Mouse (Mus musculus) hindbrain, embryonic 13.5 days (tissue): ENCODE measurements around the gene Fignl1. TPM values are rescaled to one million over a fixed set of nuclear protein-coding genes. Genes with fewer than 3 reads are reported as not detected.

Experiments used
- ATAC-seq: fragments of 200-750 bp; cut with Nextera tagmentation; 2 replicates; pipeline ENCODE4 v1.8.0; 2017; ENCODE audit warnings: moderate TSS enrichment; ENCODE audit not compliant: low FRiP score
- H3K27ac ChIP-seq: fragments of 300-500 bp; sonication (generic); 2 replicates; pipeline ENCODE4 v1.5.1; 2015; ENCODE audit warnings: inconsistent platforms, mild to moderate bottlenecking, moderate library complexity
- H3K27me3 ChIP-seq: fragments of 300-500 bp; sonication (generic); 2 replicates; pipeline ENCODE4 v1.6.1; 2015; ENCODE audit warnings: mild to moderate bottlenecking, inconsistent platforms
- H3K36me3 ChIP-seq: fragments of 300-500 bp; sonication (generic); 2 replicates; pipeline ENCODE4 v1.6.1; 2015; ENCODE audit warnings: mild to moderate bottlenecking, inconsistent platforms
- H3K4me1 ChIP-seq: fragments of 300-500 bp; sonication (generic); replicated peaks from 2 replicates; pipeline ENCODE4 v1.6.1; 2015; ENCODE audit warnings: inconsistent platforms
- H3K4me2 ChIP-seq: fragments of 300-500 bp; sonication (generic); 2 replicates; pipeline ENCODE4 v1.6.1; 2015; ENCODE audit warnings: inconsistent platforms, mild to moderate bottlenecking, moderate library complexity
- H3K4me3 ChIP-seq: fragments of 300-500 bp; sonication (generic); 2 replicates; pipeline ENCODE4 v1.5.1; 2015; ENCODE audit warnings: mild to moderate bottlenecking, inconsistent platforms
- H3K9ac ChIP-seq: fragments of 300-500 bp; sonication (generic); 2 replicates; pipeline ENCODE4 v1.6.1; 2015; ENCODE audit warnings: mild to moderate bottlenecking, inconsistent platforms
- H3K9me3 ChIP-seq: fragments of 300-500 bp; sonication (generic); 2 replicates; pipeline ENCODE4 v1.6.1; 2016; ENCODE audit warnings: inconsistent platforms
- WGBS: fragments of 180-500 bp; shearing (Covaris S2); methylation state at CpG from one replicate; pipeline ENCODE4 v1.1.7; 2015; 5-methylcytosine and 5-hydroxymethylcytosine counted together
- polyA plus RNA-seq: library from polyadenylated mRNA; unstranded; fragments of >200 nt; fragmentation: Nextera tagmentation; extraction: Ambion mirVana; gene quantifications from 2 replicates; pipeline ENCODE4 v1.2.1, GENCODE M21; 2015

The Fignl1 gene
- polyA plus RNA-seq, 1 experiment from 2014 or later = 15.5 TPM

- no peak overlapping the region for H3K9ac ChIP-seq
- H3K9me3 ChIP-seq = no peaks in the 10 kb centered on the region
- WGBS = 96% methylated on average over 3 of the region's 3 CpGs
- no peak overlapping the region for H3K27ac ChIP-seq
- H3K36me3 ChIP-seq = no peaks in the 10 kb centered on the region
- H3K4me3 ChIP-seq = no peak overlapping the region
- ATAC-seq = no peak
- H3K27me3 ChIP-seq = no peaks in the 10 kb centered on the region
- no peaks in the 10 kb centered on the region for H3K4me1 ChIP-seq
- no peak overlapping the region for H3K4me2 ChIP-seq
These were observed 38.1 kb downstream of the Fignl1 start for GRCm38 (mm10) chr11:11770691-11771090.

DNA sequence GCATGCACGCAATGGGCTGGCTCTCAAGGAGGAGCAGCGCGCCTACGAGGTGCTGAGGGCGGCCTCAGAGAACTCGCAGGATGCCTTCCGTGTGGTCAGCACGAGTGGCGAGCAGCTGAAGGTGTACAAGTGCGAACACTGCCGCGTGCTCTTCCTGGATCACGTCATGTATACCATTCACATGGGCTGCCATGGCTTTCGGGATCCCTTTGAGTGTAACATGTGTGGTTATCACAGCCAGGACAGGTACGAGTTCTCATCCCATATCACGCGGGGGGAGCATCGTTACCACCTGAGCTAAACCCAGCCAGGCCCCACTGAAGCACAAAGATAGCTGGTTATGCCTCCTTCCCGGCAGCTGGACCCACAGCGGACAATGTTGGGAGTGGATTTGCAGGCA is 39.5 kb downstream of the Fignl1 start:
- H3K36me3 ChIP-seq = no peaks in the 10 kb centered on the region

DNA sequence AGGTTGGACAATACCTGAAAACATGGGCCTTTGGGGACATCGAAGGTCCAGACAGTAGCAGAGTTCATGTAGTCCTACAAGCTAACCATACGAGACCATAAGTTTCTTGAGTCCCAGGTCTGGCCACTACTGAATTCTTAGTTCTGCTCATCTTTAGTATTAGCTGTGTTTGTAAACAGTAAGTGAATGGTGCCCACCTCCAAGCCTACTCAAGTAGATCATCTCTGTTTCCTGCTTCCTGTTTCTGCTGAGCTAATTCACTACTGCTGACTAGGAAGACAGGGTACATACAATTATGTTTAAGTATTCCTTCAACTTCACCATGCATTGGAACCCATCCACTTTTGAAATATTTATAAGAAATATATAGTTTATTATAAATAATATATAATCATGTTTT is 40.7 kb downstream of the Fignl1 start:
- Histone ChIP-seq H3K4me1 (no peaks in the 10 kb centered on the region), H3K9ac (no peak overlapping the region), H3K4me3 (no peak overlapping the region), H3K9me3 (no peaks in the 10 kb centered on the region), H3K27ac (no peak overlapping the region), H3K27me3 (no peaks in the 10 kb centered on the region), H3K36me3 (no peaks in the 10 kb centered on the region), H3K4me2 (no peak overlapping the region)
- no peak for ATAC-seq
- WGBS = 91% methylated on average over 2 of the region's 2 CpGs

More for the DNA sequence above, 39.5 kb downstream of the Fignl1 start:
- no peak overlapping the region for H3K27ac ChIP-seq
- H3K4me3 ChIP-seq = no peak overlapping the region
- H3K9ac ChIP-seq = no peak overlapping the region
- H3K27me3 ChIP-seq = no peaks in the 10 kb centered on the region
- no peaks in the 10 kb centered on the region for H3K4me1 ChIP-seq
- H3K4me2 ChIP-seq = no peak overlapping the region
- no peak for ATAC-seq
- H3K9me3 ChIP-seq = no peaks in the 10 kb centered on the region
- 95% methylated on average over 20 of the region's 20 CpGs for WGBS

DNA sequence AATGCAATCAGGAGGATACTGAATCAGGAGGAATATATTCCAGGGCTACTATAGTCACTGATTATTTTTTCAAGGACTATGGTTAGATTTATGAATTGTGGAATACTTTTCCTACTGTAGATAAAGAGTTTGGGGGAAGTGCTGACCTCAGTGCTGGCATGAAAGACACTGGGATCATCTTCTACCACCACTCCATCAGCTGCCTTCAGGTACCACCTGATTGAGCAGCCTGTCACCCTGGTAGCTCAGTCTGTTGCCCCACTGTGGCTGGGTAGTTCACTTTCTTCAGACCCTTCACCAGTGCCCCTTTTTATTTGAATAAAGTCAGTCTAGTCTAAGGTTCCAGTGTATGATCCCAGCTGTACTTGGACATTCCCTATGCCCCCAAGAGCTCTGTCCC is 42.0 kb downstream of the Fignl1 start:
- no peaks in the 10 kb centered on the region for H3K36me3 ChIP-seq
- no peak for ATAC-seq
- no peak overlapping the region for H3K27ac ChIP-seq
- no peaks in the 10 kb centered on the region for H3K4me1 ChIP-seq
- no peak overlapping the region for H3K4me2 ChIP-seq
- no peaks in the 10 kb centered on the region for H3K27me3 ChIP-seq
- H3K9me3 ChIP-seq = no peaks in the 10 kb centered on the region
- H3K9ac ChIP-seq = no peak overlapping the region
- H3K4me3 ChIP-seq = no peak overlapping the region

DNA sequence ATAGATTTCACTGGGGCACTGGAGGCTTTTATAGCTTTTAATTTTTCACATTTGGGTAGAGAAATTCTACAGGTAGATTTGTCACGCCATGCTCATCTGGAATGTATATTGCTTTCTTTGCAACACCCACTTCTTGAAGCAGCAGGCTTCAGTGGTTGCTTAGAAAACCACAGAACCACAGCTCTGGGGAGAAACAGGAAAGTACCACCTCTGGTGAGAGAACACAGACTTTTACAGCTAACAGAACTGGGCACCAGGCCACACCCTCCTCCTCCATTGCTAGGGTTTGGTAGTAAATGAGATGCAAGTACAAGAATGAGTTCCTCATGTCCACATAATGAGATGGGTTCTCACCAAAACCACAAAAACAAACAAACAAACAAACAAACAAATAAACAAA is 42.7 kb downstream of the Fignl1 start:
- no peak for ATAC-seq
- H3K27ac ChIP-seq = no peak overlapping the region
- no peaks in the 10 kb centered on the region for H3K27me3 ChIP-seq
- H3K9ac ChIP-seq = no peak overlapping the region
- WGBS = 100% methylated on average over 1 of the region's 1 CpGs
- no peaks in the 10 kb centered on the region for H3K36me3 ChIP-seq
- H3K4me2 ChIP-seq = no peak overlapping the region
- no peaks in the 10 kb centered on the region for H3K9me3 ChIP-seq
- H3K4me3 ChIP-seq = no peak overlapping the region
- no peaks in the 10 kb centered on the region for H3K4me1 ChIP-seq

- H3K27me3 ChIP-seq = no peaks in the 10 kb centered on the region
- H3K36me3 ChIP-seq = no peaks in the 10 kb centered on the region
- H3K4me2 ChIP-seq = no peak overlapping the region
- no peaks in the 10 kb centered on the region for H3K9me3 ChIP-seq
- no peak for ATAC-seq
- H3K4me3 ChIP-seq = no peak overlapping the region
- H3K4me1 ChIP-seq = no peaks in the 10 kb centered on the region
- H3K9ac ChIP-seq = no peak overlapping the region
- WGBS = 84% methylated on average over 1 of the region's 1 CpGs
- H3K27ac ChIP-seq = no peak overlapping the region
These were observed 43.3 kb downstream of the Fignl1 start for GRCm38 (mm10) chr11:11765414-11765813.

DNA sequence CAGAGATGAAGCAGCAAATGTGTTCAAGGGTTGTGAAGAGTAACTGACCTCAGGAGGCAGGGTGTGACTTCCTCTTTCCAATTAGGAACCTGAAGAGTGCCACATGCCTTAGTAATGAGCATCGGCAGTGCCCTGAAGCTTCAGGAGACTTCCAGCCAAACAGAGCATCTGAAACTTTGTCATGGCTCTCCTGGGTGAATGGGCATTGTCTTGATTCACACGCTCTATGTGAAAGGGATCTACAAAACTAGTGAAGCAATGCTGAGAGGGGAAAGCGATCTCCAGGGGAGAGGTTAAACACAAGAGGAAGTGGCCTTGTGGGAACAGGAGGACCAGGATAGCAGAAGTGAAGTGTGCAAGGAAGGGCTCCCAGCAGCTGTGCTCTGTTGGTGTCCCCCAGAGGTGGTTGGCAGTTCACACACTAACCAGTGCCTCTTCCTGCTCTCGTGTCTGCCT is 45.5 kb downstream of the Fignl1 start:
- Histone ChIP-seq H3K9me3 (no peaks in the 10 kb centered on the region), H3K27me3 (no peaks in the 10 kb centered on the region), H3K4me3 (no peak overlapping the region), H3K4me1 (no peaks in the 10 kb centered on the region), H3K4me2 (no peak overlapping the region), H3K27ac (no peak overlapping the region), H3K9ac (no peak overlapping the region), H3K36me3 (no peaks in the 10 kb centered on the region)
- 72% methylated on average over 4 of the region's 4 CpGs for WGBS
- ATAC-seq = no peak

DNA sequence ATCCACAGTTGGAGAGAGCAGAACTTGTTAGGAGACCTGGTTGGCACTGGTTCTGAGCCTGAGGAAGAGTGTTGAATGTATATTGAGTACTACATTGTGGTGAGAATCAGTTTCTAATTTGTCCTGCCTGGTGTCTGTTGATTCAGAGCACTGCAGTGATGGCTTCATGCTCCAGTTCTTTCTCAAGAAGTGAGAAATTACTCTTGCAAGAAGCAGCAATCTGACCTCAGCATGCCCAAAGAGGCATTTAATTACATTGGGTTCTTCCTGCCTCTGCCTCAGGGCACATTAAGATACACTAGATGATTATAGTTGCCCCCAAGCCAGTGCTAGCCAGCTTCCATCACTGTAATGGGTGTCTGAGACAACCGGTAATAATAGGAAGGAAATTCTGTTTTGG is 49.9 kb downstream of the Fignl1 start:
- ATAC-seq = no peak
- H3K4me3 ChIP-seq = no peak overlapping the region
- no peak overlapping the region for H3K9ac ChIP-seq
- no peak overlapping the region for H3K27ac ChIP-seq
- H3K4me2 ChIP-seq = no peak overlapping the region
- H3K9me3 ChIP-seq = no peaks in the 10 kb centered on the region
- H3K36me3 ChIP-seq = no peaks in the 10 kb centered on the region
- 100% methylated on average over 1 of the region's 1 CpGs for WGBS
- H3K4me1 ChIP-seq = no peaks in the 10 kb centered on the region
- no peaks in the 10 kb centered on the region for H3K27me3 ChIP-seq

DNA sequence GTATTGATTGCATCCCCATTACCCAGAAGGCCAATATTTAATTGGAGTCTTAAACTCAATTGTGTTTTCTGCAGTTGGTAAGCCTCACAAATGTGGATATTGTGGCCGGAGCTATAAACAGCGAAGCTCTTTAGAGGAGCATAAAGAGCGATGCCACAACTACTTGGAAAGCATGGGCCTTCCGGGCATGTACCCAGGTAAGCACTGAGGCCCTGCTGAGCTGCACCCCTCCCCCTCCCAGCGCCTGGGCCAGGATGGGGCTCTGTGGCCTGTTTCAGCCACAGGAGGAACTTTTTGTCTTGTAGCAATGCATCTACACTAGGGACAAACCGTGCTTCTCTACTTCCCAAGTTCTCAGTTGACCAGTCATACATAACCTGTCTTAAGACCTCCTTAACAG is 50.6 kb downstream of the Fignl1 start:
- no peak overlapping the region for H3K9ac ChIP-seq
- no peaks in the 10 kb centered on the region for H3K36me3 ChIP-seq
- no peak overlapping the region for H3K27ac ChIP-seq
- H3K4me2 ChIP-seq = no peak overlapping the region
- no peaks in the 10 kb centered on the region for H3K4me1 ChIP-seq
- WGBS = 81% methylated on average over 6 of the region's 6 CpGs
- H3K27me3 ChIP-seq = no peaks in the 10 kb centered on the region
- no peak overlapping the region for H3K4me3 ChIP-seq
- no peak for ATAC-seq
- no peaks in the 10 kb centered on the region for H3K9me3 ChIP-seq

DNA sequence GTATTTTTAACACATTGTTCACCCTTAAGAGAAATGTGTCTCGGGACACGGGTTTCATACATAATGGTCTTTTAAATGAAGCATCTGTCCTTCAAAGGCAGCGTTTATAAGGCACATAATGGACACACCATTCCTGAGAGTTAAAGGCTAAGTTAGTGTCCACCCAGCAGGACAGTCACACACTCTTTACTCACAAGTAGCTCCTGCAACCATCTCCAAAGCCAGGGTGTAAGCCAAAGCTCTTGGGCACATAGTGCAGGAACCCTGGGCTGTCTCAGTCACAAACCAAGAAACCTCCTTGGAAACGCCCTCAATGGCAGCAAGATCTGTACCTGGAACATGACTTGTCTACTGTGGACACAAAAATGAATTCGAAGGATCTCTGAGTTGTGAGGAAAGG is 55.9 kb downstream of the Fignl1 start:
- H3K36me3 ChIP-seq = no peaks in the 10 kb centered on the region
- no peak overlapping the region for H3K27ac ChIP-seq
- 87% methylated on average over 5 of the region's 5 CpGs for WGBS
- H3K27me3 ChIP-seq = no peaks in the 10 kb centered on the region
- H3K9me3 ChIP-seq = no peaks in the 10 kb centered on the region
- no peak for ATAC-seq
- H3K4me1 ChIP-seq = no peaks in the 10 kb centered on the region
- no peak overlapping the region for H3K9ac ChIP-seq
- H3K4me3 ChIP-seq = no peak overlapping the region
- H3K4me2 ChIP-seq = no peak overlapping the region

DNA sequence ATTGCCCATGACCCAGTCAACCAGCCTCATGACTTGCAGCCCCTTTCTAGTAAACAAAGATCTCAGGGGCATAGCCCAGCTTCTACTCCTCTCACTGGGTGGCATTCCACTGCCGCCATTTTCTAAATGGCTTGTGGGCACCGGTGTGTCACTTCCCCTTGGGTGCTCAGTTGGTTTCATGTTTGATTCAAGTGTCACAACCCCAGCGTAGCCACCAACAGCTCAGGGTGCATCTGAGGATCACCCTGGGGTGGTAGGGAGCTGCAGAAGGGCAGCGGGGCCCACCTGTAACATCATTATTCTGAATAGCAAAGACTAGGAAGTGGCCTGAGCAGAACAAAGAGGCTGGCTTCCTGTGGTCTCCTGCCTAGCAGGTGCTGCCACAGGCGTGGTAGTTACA is 57.7 kb downstream of the Fignl1 start:
- no peaks in the 10 kb centered on the region for H3K27me3 ChIP-seq
- no peaks in the 10 kb centered on the region for H3K36me3 ChIP-seq
- no peaks in the 10 kb centered on the region for H3K9me3 ChIP-seq
- no peaks in the 10 kb centered on the region for H3K4me1 ChIP-seq
- 90% methylated on average over 5 of the region's 5 CpGs for WGBS
- H3K9ac ChIP-seq = no peak overlapping the region
- no peak overlapping the region for H3K4me3 ChIP-seq
- H3K27ac ChIP-seq = no peak overlapping the region
- no peak for ATAC-seq
- no peak overlapping the region for H3K4me2 ChIP-seq

DNA sequence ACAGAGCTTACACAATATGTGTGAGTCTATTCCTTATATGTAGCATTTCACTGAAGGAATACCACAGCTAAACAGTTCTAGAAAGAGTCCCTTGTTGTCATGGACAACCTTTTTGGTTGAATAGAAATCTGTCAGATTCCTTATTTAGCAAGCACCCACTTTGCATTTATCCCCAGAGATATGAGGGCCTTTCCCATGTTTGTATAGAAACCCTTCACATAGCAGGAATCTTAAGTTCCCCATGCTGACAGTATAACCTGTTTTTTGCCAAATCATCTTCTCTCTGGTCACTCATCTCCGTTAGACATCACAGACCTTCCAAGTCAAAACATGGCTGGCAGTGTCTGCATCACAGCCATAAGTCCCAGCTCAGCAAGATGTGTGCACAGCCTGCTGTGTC is 64.5 kb downstream of the Fignl1 start:
- Histone ChIP-seq H3K4me2 (no peak overlapping the region), H3K4me1 (no peaks in the 10 kb centered on the region), H3K36me3 (no peaks in the 10 kb centered on the region), H3K27ac (no peak overlapping the region), H3K9ac (no peak overlapping the region), H3K9me3 (no peaks in the 10 kb centered on the region), H3K27me3 (no peaks in the 10 kb centered on the region), H3K4me3 (no peak overlapping the region)
- 71% methylated on average over 1 of the region's 1 CpGs for WGBS
- ATAC-seq = no peak

GRCm38 (mm10) chr11:11742626-11743025 is 66.1 kb downstream of the Fignl1 start:
- Histone ChIP-seq H3K9ac (no peak overlapping the region), H3K9me3 (no peaks in the 10 kb centered on the region), H3K27me3 (no peaks in the 10 kb centered on the region), H3K36me3 (no peaks in the 10 kb centered on the region), H3K4me3 (no peak overlapping the region), H3K4me2 (no peak overlapping the region), H3K27ac (no peak overlapping the region), H3K4me1 (no peaks in the 10 kb centered on the region)
- WGBS = 30% methylated on average over 2 of the region's 2 CpGs
- no peak for ATAC-seq

GRCm38 (mm10) chr11:11741574-11741973 is 67.2 kb downstream of the Fignl1 start:
- H3K4me1 ChIP-seq = no peaks in the 10 kb centered on the region
- no peaks in the 10 kb centered on the region for H3K36me3 ChIP-seq
- 92% methylated on average over 5 of the region's 5 CpGs for WGBS
- H3K27me3 ChIP-seq = no peaks in the 10 kb centered on the region
- H3K9me3 ChIP-seq = no peaks in the 10 kb centered on the region
- H3K4me2 ChIP-seq = no peak overlapping the region
- H3K27ac ChIP-seq = no peak overlapping the region
- no peak overlapping the region for H3K4me3 ChIP-seq
- no peak overlapping the region for H3K9ac ChIP-seq
- no peak for ATAC-seq
